Mouse (Mus musculus): ENCODE measurements at regions not wholly inside any gene's neighbourhood (a gene's known extent, or its start where the extent isn't known, plus 50 kb on each side); places are given as distances from the start of the nearest gene placed in this dataset.

DNA sequence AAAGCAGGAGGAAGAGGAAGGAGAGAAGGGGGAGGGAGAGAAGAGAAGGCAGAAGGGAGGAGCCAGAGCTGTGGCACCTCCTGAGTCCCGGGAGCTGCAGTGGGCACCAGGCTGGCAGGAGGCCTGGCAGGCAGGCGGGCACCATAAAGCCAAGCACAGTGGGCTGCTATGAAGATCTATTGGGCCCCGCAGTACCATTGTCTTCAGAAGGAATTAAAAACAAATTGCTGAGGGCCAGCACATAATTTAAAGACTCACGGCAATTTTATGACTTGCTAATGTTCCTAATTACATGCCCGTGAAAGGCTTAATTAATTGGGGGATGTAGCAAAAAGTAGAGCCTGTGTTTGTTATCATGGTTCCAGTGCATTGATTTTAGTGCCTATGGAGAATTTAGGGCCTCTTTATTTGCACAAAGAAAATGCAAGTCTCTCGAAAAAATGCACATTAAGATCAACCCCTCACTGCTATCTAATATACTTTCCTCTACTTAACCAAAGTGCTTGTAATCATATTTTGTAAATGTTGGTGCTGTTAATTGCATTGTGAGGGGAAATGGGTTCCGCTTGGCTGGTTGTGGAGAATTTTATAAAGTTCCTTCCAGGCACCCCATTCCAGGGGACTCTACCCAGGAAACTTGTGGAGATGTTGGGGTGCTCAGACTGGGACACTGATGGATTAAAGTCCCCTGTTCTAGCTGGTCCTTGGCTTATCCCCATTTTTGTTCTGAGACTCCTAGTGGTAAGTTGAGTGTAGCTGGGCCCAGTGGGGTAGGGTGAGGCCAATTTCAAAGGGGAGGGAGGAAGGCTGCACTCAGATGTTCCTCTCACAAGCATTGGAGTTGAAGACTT is 85.7 kb upstream of the Lhx1 start:
- no peaks in the 10 kb centered on the region for H3K79me2 ChIP-seq (ENCODE audit: control insufficient read depth, insufficient read depth)
- no peak for TF ChIP-seq MAX (IDR thresholded peaks at IDR 0.05)
- TF ChIP-seq MYOG (IDR thresholded peaks at IDR 0.05; ENCODE audit: control insufficient read depth, extremely low read depth, insufficient read length): no peak
- TF ChIP-seq CEBPB (IDR thresholded peaks at IDR 0.05; ENCODE audit: low read depth): no peak
- no peak for TF ChIP-seq CTCF (IDR thresholded peaks at IDR 0.05; ENCODE audit: control insufficient read depth, insufficient read depth, insufficient read length)
- TF ChIP-seq FOSL1 (IDR thresholded peaks at IDR 0.05; ENCODE audit: insufficient read depth, low read length, poor library complexity, severe bottlenecking): no peak
- TF ChIP-seq MYOD1 (IDR thresholded peaks at IDR 0.05; ENCODE audit: control insufficient read depth, insufficient read length, low read depth): no peak
- no peaks in the 10 kb centered on the region for H3K79me3 ChIP-seq (ENCODE audit: low read depth)
- H3ac ChIP-seq (ENCODE audit: control insufficient read depth, insufficient read length, low read depth): no peak overlapping the region
- H3K4me3 ChIP-seq (ENCODE audit: insufficient read depth, poor library complexity, severe bottlenecking): no peak overlapping the region
- peaks cover 53% of the 10 kb centered on the region for H3K27me3 ChIP-seq (ENCODE audit: control insufficient read depth, insufficient read depth, insufficient read length)
- no peaks in the 10 kb centered on the region for H3K36me3 ChIP-seq (ENCODE audit: control insufficient read depth, insufficient read depth)

DNA sequence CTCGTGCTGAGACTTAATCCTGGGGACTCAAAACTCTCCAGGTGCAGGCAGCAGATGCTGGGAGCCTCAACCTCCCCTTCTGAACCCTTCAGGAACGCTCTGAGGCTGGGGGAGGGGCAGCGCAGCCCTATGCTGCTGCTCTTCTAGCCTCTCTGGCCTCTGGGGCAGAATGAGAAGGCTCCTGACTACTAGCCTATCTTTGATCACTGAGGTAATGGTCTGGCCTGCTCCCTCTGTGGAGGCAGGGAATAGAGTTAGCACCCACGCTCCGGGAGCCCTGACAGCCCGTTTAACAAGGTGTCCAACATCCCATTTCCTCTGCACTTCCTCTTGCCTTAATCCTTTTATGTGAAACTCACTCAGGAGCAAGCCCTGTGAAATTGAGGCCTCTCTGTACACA is 79.4 kb upstream of the Lhx1 start:
- Histone ChIP-seq H3K27me3 (ENCODE audit: control insufficient read depth, insufficient read depth, insufficient read length) (peaks cover 62% of the 10 kb centered on the region), H3K4me3 (ENCODE audit: insufficient read depth, poor library complexity, severe bottlenecking) (no peak overlapping the region), H3K79me3 (ENCODE audit: low read depth) (no peaks in the 10 kb centered on the region), H3ac (ENCODE audit: control insufficient read depth, insufficient read length, low read depth) (no peak overlapping the region), H3K36me3 (ENCODE audit: control insufficient read depth, insufficient read depth) (no peaks in the 10 kb centered on the region), H3K79me2 (ENCODE audit: control insufficient read depth, insufficient read depth) (no peaks in the 10 kb centered on the region)
- TF ChIP-seq MYOG (IDR thresholded peaks at IDR 0.05; ENCODE audit: control insufficient read depth, extremely low read depth, insufficient read length): no peak

GRCm38 (mm10) chr11:84599267-84599841 is 74.0 kb upstream of the Lhx1 start:
- Histone ChIP-seq H3K79me2 (ENCODE audit: control insufficient read depth, insufficient read depth) (no peaks in the 10 kb centered on the region), H3K4me3 (ENCODE audit: insufficient read depth, poor library complexity, severe bottlenecking) (no peak overlapping the region), H3K36me3 (ENCODE audit: control insufficient read depth, insufficient read depth) (no peaks in the 10 kb centered on the region), H3ac (ENCODE audit: control insufficient read depth, insufficient read length, low read depth) (no peak overlapping the region), H3K79me3 (ENCODE audit: low read depth) (no peaks in the 10 kb centered on the region), H3K27me3 (ENCODE audit: control insufficient read depth, insufficient read depth, insufficient read length) (peaks cover 62% of the 10 kb centered on the region)
- no peak for TF ChIP-seq USF1 (IDR thresholded peaks at IDR 0.05; ENCODE audit: low read depth)
- no peak for TF ChIP-seq MYOD1 (IDR thresholded peaks at IDR 0.05; ENCODE audit: control insufficient read depth, insufficient read length, low read depth)
- TF ChIP-seq MYOG (IDR thresholded peaks at IDR 0.05; ENCODE audit: control insufficient read depth, extremely low read depth, insufficient read length): no peak
- no peak for TF ChIP-seq FOSL1 (IDR thresholded peaks at IDR 0.05; ENCODE audit: insufficient read depth, low read length, poor library complexity, severe bottlenecking)
- TF ChIP-seq MAX (IDR thresholded peaks at IDR 0.05): no peak
- TF ChIP-seq CTCF (IDR thresholded peaks at IDR 0.05; ENCODE audit: control insufficient read depth, insufficient read depth, insufficient read length): no peak
- TF ChIP-seq CEBPB (IDR thresholded peaks at IDR 0.05; ENCODE audit: low read depth): no peak

DNA sequence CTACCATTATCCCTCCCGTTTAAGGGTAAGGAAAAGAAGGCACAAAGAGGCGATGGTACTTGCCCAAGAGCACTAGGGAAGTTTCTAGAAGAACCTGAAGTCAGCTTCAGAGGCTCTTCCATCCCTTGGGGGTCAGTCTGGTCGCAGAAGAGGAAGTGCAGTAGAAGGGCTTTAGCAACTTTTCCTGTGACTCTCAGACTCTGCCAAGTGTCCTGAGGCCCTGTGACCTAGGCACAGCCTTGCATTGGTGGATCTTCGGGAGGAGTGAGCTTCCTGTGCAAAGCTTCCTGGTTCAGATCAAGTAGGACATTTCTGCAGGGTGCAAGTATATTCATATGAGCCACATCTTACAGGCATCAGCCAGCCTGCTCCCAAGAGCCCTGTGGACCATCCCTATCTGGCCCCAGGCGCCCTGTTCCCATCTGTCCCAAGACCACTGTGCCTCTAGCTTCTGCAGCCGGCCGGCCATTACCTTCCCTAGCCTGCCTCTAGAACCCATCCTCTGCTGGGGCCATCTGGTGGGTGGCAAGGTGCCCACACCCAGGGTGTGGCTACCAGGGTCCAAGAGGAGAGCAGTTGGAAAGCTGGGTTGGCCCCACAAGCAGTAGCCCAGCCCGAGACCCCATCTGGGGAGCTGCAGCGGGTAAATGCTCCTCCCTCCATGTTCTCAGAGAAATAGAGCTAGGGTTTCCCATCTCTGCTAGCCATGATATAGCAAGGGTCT is 72.4 kb upstream of the Lhx1 start:
- no peaks in the 10 kb centered on the region for H3K36me3 ChIP-seq (ENCODE audit: control insufficient read depth, insufficient read depth)
- H3K4me3 ChIP-seq (ENCODE audit: insufficient read depth, poor library complexity, severe bottlenecking): no peak overlapping the region
- TF ChIP-seq CEBPB (IDR thresholded peaks at IDR 0.05; ENCODE audit: low read depth) (no peak), CTCF (IDR thresholded peaks at IDR 0.05; ENCODE audit: control insufficient read depth, insufficient read depth, insufficient read length) (no peak), USF1 (IDR thresholded peaks at IDR 0.05; ENCODE audit: low read depth) (no peak), MAX (IDR thresholded peaks at IDR 0.05) (no peak), FOSL1 (IDR thresholded peaks at IDR 0.05; ENCODE audit: insufficient read depth, low read length, poor library complexity, severe bottlenecking) (no peak), MYOD1 (IDR thresholded peaks at IDR 0.05; ENCODE audit: control insufficient read depth, insufficient read length, low read depth) (no peak), MYOG (IDR thresholded peaks at IDR 0.05; ENCODE audit: control insufficient read depth, extremely low read depth, insufficient read length) (no peak)
- H3K79me3 ChIP-seq (ENCODE audit: low read depth): no peaks in the 10 kb centered on the region
- H3K79me2 ChIP-seq (ENCODE audit: control insufficient read depth, insufficient read depth): no peaks in the 10 kb centered on the region
- H3K27me3 ChIP-seq (ENCODE audit: control insufficient read depth, insufficient read depth, insufficient read length): peaks cover 72% of the 10 kb centered on the region
- H3ac ChIP-seq (ENCODE audit: control insufficient read depth, insufficient read length, low read depth): no peak overlapping the region

DNA sequence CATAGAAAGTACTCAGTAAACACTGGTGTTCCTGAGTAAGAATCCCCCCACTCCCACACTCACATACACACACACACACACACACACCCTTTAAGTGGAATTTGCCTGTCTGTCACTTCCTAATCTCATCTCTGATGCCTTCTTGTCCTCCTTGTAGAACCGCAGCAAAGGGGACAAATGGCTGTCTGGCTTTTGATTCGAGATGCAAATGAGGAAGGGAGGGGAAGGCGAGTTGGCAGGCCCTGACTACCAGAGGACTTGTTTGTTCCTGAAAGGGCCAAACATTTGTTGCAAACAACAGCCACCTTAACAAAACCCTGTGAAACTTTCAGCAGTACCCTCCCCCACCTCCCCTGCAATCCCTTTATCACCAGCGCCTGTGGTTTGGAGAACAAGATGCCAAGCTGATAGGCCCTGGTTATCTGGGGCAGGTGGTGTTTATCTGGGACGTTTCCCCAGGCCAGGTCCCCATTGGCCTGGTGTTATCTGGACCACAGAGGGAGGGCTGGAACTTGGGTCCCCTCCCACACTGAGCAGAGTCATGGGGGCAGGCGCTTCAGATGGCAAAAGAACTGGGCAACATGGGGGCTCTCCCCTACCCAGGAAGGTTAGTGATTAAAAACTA is 67.5 kb upstream of the Lhx1 start:
- no peaks in the 10 kb centered on the region for H3K36me3 ChIP-seq (ENCODE audit: control insufficient read depth, insufficient read depth)
- TF ChIP-seq CTCF (IDR thresholded peaks at IDR 0.05; ENCODE audit: control insufficient read depth, insufficient read depth, insufficient read length): no peak
- no peak overlapping the region for H3ac ChIP-seq (ENCODE audit: control insufficient read depth, insufficient read length, low read depth)
- H3K79me3 ChIP-seq (ENCODE audit: low read depth): no peaks in the 10 kb centered on the region
- H3K79me2 ChIP-seq (ENCODE audit: control insufficient read depth, insufficient read depth): no peaks in the 10 kb centered on the region
- H3K27me3 ChIP-seq (ENCODE audit: control insufficient read depth, insufficient read depth, insufficient read length): peaks cover 72% of the 10 kb centered on the region
- H3K4me3 ChIP-seq (ENCODE audit: insufficient read depth, poor library complexity, severe bottlenecking): no peak overlapping the region

All from C2C12 (cell line).